Mouse (Mus musculus) MN1 (cell line): ENCODE results near the gene Kat8.
A peak's percentile ranks its signal among the peaks of the same experiment; 100 is the strongest.
"Not testable (repeated sequence)": the region's sequence is repeated elsewhere in the genome, so short reads cannot be mapped to it uniquely, and the experiment has no call there.

Source experiments
- DNase-seq: peaks from one replicate; pipeline ENCODE4 v3.0.0-alpha.2; 2016; ENCODE audit warnings: low spot score

The Kat8 gene

GRCm38 (mm10) chr7:127931351-127932135 is 19.2 kb downstream of the Kat8 start:
- peak; percentile 46 for DNase-seq

DNA sequence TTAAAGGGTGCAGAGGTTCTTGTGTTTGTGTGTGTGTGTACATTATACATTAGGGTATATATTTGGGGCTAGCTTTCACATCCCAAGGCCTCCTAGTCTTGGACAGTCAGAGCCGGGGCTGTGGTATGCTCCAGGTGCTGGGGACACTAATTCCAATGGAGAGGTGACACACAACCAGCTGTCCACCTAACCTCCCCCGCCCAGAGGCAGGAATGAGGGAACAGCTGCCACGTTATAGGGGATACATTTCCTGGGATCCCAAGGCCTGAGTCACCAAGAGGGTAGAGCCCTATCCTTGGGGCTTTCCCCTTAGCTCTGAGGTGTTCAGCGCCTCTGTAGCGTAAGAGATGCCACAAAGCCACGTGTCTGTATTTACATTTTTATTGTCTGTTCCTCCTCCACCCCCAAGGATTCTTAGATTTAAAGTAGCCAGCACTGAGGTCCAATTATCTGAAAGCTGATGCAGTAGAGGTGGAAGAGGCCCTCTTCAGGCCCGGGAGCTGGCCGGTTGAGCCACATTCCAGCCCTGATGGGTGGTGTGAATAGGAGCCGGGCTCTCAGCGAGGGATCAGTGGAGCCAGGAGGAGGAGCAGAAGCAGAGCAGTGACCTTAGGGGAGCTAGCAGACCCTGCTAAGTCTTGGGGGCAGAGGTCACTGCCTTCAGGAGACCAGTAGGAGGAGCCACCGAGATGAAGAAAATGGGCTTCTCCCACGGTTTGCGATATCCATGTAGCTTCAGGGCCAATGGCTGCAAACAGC is 20.1 kb downstream of the Kat8 start:
- DNase-seq, result no peak

DNA sequence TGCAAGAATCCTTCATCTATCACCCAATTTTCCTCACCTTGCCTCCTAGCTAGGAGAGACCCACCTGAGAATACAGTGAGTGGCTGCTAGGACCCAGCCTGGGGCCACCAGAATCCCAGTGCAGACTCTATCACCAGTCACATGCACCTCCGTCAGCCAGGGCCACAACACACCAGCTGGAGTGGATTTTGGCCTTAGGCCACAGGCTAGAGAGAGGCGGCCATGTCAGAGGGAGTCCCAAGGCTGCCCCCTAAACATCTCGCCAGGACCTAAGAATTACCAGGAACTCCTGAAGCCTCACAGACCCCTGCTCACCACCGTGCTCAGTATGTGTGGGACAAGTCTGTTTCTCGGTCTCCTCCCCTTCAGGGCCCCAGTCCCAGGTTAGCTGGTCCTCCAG is 21.8 kb downstream of the Kat8 start:
- DNase-seq, result no peak

DNA sequence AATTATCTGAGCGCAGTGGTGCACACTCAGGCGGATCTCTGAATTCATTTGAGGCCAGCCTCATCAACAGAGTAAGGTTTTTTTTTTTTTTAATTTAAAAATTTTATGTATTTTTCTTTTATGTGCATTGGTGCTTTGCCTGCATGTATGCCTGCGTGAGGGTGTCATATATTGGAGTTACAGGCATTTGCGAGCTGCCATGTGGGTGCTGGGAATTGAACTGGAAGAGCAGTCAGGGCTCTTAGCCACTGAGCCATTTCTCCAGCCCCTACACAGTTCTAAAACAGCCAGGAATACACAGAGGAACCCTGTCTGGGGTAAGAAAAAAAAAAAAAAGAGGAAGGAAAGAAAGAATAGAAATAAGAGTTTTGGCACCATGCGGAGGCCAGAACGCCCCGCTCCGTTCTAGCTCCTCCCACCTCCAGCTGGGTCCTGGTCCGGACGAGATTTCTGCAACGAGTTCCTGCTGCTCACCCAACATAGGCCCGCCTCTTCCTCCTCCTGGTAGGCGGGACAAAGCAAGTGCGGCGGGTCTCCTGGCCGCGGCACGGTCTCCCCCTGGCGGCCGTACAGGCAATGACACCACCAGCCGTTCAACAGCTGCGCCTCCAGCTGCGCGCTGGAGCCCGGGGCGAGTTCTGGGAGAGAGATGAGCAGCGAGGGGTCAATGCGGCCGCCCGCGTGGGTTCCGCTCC is 22.9 kb downstream of the Kat8 start:
- DNase-seq, result peak; percentile 97

- DNase-seq, result no peak
Measured at GRCm38 (mm10) chr7:127935748-127936159, 23.4 kb downstream of the Kat8 start.

DNA sequence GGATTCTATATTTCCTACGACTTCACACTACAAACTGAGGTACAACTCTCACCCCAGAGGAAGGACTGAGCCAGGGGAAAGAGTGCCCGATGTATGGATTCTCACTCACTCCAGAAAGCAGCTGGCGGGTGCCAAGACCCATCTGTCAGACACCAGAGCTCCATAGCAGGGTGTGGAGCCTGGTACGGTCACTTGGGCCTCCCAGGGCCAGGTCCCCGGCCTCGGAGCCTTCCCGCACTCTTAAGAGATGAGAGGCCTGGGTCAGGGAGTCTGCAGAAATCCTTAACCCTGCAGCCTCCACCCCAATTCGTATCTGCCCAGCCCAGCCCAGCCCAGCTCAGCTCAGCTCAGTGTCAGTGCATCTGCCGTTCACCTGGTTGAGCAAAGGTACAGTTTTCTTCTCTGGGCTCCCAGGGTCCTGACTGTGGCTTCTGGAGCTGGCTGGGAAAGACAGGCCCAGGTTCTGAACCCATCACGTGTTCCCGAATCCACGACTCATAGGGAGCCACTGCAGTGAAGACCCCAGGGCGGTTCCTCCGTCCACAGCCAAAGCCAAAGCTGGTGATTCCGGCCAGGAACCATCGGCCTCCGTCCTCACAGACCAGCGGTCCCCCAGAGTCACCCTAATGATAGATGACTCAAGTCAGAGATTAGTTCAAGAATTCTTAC is 24.0 kb downstream of the Kat8 start:
- DNase-seq, result no peak

GRCm38 (mm10) chr7:127942097-127942496 is 29.8 kb downstream of the Kat8 start:
- not testable (repeated sequence) for DNase-seq

GRCm38 (mm10) chr7:127944614-127945013 is 32.3 kb downstream of the Kat8 start:
- DNase-seq, result no peak

DNA sequence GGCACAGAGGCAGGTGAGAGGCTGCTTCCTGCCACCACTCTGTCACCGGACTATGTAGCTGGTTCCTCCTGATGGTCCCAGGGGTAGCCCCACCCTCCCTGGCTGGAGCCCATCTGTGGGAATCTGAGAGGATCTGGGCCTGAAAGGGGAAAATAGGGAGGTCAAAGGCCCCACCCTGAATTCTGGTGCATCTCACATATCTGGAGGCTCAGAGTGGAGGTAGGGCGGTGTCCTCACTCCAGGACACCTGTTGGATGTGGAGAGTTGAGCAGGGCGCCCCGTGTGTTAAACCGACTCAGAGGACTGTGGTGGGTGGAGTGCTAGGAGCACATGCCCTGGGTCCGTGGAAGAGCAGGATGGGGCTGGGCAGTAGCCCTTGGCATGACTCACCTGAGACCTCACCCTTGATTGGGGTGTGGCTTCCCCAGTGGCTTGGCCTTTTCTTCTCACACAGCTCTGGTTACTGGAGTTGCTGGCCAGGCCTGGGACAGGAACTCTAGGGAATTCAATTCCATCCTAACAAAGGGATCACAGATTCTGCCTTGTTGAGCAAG is 34.2 kb downstream of the Kat8 start, which contains the start of gene Prss36:
TSS of gene Prss36 (minus strand) at position 256 of the 554 bp plus-strand sequence.
- DNase-seq, result no peak

- DNase-seq, result no peak
Measured at GRCm38 (mm10) chr7:127952864-127953581, 40.7 kb downstream of the Kat8 start.

- DNase-seq, result no peak
Measured at GRCm38 (mm10) chr7:127959364-127959763, 47.0 kb downstream of the Kat8 start.

DNA sequence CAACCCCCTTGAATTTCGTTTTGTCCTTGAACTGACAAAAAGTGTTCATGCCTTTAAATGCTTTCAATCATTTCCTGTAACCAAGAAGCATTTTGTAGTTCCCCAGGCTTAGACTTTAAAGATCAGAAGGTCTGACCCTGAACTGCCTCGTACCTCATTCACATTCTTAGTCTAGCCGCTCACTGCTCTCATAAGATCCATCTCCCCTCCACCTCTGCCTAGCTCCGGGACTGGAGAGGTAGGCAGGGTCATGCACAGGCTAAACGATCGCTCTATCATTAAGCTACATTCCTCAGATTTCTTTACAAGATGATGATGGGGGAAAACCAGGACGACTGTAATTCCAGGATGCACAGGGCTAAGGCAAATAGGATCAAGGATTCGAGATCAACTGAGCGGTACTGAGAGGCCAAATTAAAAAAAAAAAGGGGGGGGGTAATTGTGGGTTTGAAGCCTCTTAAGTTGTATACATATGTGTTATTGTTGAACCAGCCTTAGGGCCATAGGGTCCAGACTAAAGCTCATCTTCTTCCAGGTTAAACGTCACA is 54.1 kb downstream of the Kat8 start:
- DNase-seq, result peak; percentile 49

GRCm38 (mm10) chr7:127967004-127967921 is 54.9 kb downstream of the Kat8 start, which contains the start of gene Fus:
Gene Fus (plus strand): TSS chr7:127967457.
- DNase-seq, result peak; percentile 96

GRCm38 (mm10) chr7:127967922-127968828 is 55.9 kb downstream of the Kat8 start:
- peak; percentile 84 for DNase-seq

- peak; percentile 60 for DNase-seq
Measured at GRCm38 (mm10) chr7:127974413-127974930, 62.2 kb downstream of the Kat8 start.
